Mouse (Mus musculus): ENCODE measurements around the gene Tnfsfm13.

Gene Tnfsfm13

GRCm38 (mm10) chr11:69645860-69646259, 50.0 kb downstream of the Tnfsfm13 start:
- DNase-seq: no peak

GRCm38 (mm10) chr11:69635471-69635870, 60.4 kb downstream of the Tnfsfm13 start:
- DNase-seq: no peak

- DNase-seq: no peak
Observed at GRCm38 (mm10) chr11:69633128-69633866, 62.6 kb downstream of the Tnfsfm13 start.

Measured in right cerebral cortex, postnatal 4 days (tissue).